Mouse (Mus musculus): ENCODE data around the gene Prl2a1.
"Not testable (repeated sequence)": the region's sequence is repeated elsewhere in the genome, so short reads cannot be mapped to it uniquely, and the experiment has no call there.

The Prl2a1 gene

GRCm38 (mm10) chr13:27801354-27801753, at the start of gene Prl2a1:
Gene Prl2a1, plus strand, starts transcription at chr13:27801654.
- in situ Hi-C loops (cut with MboI; ENCODE audit: low pct_unique_long_range_greater_than_20kb in 1 of 2, low sequenced_read_pairs in 2 of 2, unreplicated experiment in 1 of 2): no loop called here

- in situ Hi-C loops (cut with MboI; ENCODE audit: low pct_unique_long_range_greater_than_20kb in 1 of 2, low sequenced_read_pairs in 2 of 2, unreplicated experiment in 1 of 2): not testable (repeated sequence)
Measured at GRCm38 (mm10) chr13:27780704-27781103, 20.8 kb upstream of the Prl2a1 start, which contains the start of gene Prl7c1. Gene Prl7c1, minus strand, starts transcription at chr13:27780804.

- in situ Hi-C loops (cut with MboI; ENCODE audit: low pct_unique_long_range_greater_than_20kb in 1 of 2, low sequenced_read_pairs in 2 of 2, unreplicated experiment in 1 of 2): no loop called here
Measured at GRCm38 (mm10) chr13:27799303-27799702, 2.2 kb upstream of the Prl2a1 start.

GRCm38 (mm10) chr13:27802765-27803164, 1.3 kb downstream of the Prl2a1 start:
- in situ Hi-C loops (cut with MboI; ENCODE audit: low pct_unique_long_range_greater_than_20kb in 1 of 2, low sequenced_read_pairs in 2 of 2, unreplicated experiment in 1 of 2): no loop called here

GRCm38 (mm10) chr13:27849042-27849441, 47.6 kb downstream of the Prl2a1 start, which contains the start of gene Prl2c1:
Gene Prl2c1, plus strand, starts transcription at chr13:27849342.
- in situ Hi-C loops (cut with MboI; ENCODE audit: low pct_unique_long_range_greater_than_20kb in 1 of 2, low sequenced_read_pairs in 2 of 2, unreplicated experiment in 1 of 2): no loop called here
